Mouse (Mus musculus): ENCODE measurements at regions not wholly inside any gene's neighbourhood (a gene's known extent, or its start where the extent isn't known, plus 50 kb on each side); places are given as distances from the start of the nearest gene placed in this dataset.

- no peak for DNase-seq
These were observed 252.8 kb upstream of the Nxpe4 start for GRCm38 (mm10) chr9:47909051-47909450.

GRCm38 (mm10) chr9:47910501-47910906 lies 251.3 kb upstream of the Nxpe4 start:
- no peak for DNase-seq

- DNase-seq, result no peak
These were observed 249.0 kb upstream of the Nxpe4 start for GRCm38 (mm10) chr9:47912823-47913222.

- no peak for DNase-seq
These were observed 226.5 kb upstream of the Nxpe4 start for GRCm38 (mm10) chr9:47935299-47935698.

- DNase-seq, result no peak
These were observed 225.8 kb upstream of the Nxpe4 start for GRCm38 (mm10) chr9:47935957-47936457.

GRCm38 (mm10) chr9:47938941-47939710 lies 222.7 kb upstream of the Nxpe4 start:
- no peak for DNase-seq

GRCm38 (mm10) chr9:47942761-47943583 lies 218.9 kb upstream of the Nxpe4 start:
- no peak for DNase-seq

GRCm38 (mm10) chr9:47946226-47946625 lies 215.6 kb upstream of the Nxpe4 start:
- no peak for DNase-seq

- DNase-seq, result no peak
These were observed 203.9 kb upstream of the Nxpe4 start for GRCm38 (mm10) chr9:47957881-47958280.

- DNase-seq, result no peak
These were observed 203.0 kb upstream of the Nxpe4 start for GRCm38 (mm10) chr9:47958861-47959260.

GRCm38 (mm10) chr9:47961176-47961575 lies 200.6 kb upstream of the Nxpe4 start:
- DNase-seq, result no peak

- no peak for DNase-seq
These were observed 199.7 kb upstream of the Nxpe4 start for GRCm38 (mm10) chr9:47962161-47962560.

- no peak for DNase-seq
These were observed 199.2 kb upstream of the Nxpe4 start for GRCm38 (mm10) chr9:47962589-47962988.

- no peak for DNase-seq
These were observed 188.7 kb upstream of the Nxpe4 start for GRCm38 (mm10) chr9:47973130-47973529.

- no peak for DNase-seq
These were observed 176.3 kb upstream of the Nxpe4 start for GRCm38 (mm10) chr9:47985356-47986111.

GRCm38 (mm10) chr9:47987266-47987665 lies 174.6 kb upstream of the Nxpe4 start:
- no peak for DNase-seq

- DNase-seq, result no peak
These were observed 167.2 kb upstream of the Nxpe4 start for GRCm38 (mm10) chr9:47994671-47995070.

GRCm38 (mm10) chr9:47999632-48000031 lies 162.2 kb upstream of the Nxpe4 start:
- no peak for DNase-seq

GRCm38 (mm10) chr9:48029021-48029420 lies 132.8 kb upstream of the Nxpe4 start:
- DNase-seq, result no peak

GRCm38 (mm10) chr9:48030839-48031238 lies 131.0 kb upstream of the Nxpe4 start:
- no peak for DNase-seq

GRCm38 (mm10) chr9:48035959-48036358 lies 125.9 kb upstream of the Nxpe4 start:
- DNase-seq, result no peak

- no peak for DNase-seq
These were observed 117.0 kb upstream of the Nxpe4 start for GRCm38 (mm10) chr9:48044826-48045225.

GRCm38 (mm10) chr9:48047846-48048245 lies 114.0 kb upstream of the Nxpe4 start:
- DNase-seq, result no peak
